Mouse (Mus musculus) spleen, adult 18-20 months (tissue): ENCODE results near the gene Usp46.

Source experiments
- DNase-seq, 2 experiments: peaks; one replicate each; pipeline ENCODE4 v3.0.0; 2022; ENCODE audit warnings: mixed read lengths in 2 of 2

The Usp46 gene

DNA sequence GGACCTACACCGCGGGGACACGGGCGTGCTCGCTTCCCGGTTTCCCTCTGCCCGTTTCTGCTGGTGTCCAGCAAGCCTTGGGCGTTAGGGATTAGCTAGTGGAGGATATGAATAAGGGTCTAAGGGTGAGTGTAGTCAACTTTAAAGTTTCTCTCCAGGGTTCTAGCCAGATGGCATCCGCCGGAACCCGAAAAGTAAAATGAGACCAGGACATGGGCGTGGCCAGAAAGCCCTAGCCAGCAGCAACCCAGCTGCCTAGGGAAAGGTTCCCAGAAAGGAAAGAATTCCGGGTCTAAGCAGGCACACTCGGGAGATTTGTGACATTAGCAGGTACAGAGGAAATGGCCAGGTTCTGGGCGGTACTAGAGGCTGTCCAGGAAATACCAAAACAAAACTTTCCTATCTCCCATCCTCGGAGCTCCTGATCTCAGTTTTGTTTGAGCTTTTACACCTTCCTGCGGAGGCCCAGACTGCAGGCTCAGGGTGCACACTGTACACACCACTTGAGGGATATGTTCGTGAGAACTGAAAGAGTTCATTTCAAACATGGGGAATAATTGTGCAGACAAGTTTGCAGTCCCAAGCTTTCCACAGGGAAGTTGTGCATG lies 587 bp upstream of the Usp46 start:
- peak in 1 of 2 experiments; percentile 46 for DNase-seq

DNA sequence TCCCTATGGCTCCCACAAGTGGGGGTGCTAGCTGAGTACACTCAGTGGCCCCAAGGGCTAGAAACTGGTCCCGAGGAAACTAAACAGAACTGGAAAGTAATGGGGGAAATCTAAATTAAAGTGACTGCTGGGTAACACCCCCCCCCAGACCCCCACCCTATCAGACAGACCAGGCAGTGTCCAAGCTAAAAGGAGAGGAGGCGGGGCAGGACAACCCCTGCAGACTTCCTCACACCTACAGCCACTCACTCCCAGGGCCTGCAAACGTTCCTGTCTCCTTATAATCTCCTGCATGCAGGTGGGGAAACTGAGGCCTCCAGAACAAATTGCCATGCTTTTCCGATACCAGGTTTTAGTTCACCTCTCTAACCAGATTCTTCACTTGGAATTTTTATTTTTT lies 885 bp downstream of the Usp46 start:
- no peak for DNase-seq

GRCm38 (mm10) chr5:74066416-74067115 lies 1.7 kb downstream of the Usp46 start:
- no peak for DNase-seq

DNA sequence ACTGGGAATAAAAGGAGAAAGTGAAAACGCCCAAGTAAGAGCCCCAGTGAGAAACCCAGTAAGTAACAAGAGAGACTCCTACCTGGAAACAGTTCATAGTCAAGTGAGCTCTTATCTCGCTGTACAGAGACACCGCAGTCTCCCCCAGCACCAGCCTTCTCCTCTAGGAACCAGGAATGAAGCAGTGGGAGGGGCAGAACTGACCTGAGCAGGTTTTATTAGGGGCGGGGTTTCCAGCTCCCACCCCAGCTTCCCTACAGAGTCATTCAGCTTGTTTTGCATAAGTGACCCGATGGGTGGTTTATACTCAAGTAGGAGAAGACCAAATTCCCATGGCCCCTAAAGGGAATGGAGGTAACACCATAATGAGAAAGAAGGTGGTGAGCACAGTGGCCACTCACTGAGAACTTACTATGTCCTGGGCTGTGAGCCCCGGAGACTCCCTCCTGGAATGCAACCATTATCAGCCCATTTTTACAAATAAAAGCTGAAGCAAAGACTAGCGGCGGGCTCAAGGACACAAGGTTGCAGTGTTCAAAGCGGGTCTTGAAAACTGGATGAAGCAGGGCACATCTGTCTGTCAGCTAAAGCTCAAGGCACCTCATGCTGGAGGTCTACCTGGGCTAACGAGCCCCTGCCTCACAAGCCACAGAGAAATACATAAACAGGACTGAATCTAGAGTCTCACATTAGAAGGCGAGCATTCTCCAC lies 2.5 kb downstream of the Usp46 start:
- DNase-seq = no peak

DNA sequence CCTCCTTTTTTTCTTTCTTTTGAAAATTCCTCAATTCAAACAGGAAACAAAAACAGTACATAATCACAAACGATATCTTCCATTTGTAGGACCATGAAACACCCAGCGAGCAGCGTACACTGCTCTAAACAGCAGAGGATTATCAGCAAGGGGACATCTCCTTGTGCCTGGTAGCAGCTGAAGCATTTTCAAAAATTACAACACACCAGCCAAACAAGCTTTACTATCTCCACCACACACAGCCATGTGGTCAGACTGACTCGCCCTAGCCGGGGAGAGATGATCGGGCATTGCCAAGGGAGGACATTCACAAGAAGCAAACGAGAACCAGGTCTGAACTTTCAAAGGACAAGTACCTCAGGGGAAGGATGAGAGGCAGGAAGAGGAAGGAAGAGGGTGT lies 3.4 kb downstream of the Usp46 start:
- no peak for DNase-seq

- no peak for DNase-seq
Observed at GRCm38 (mm10) chr5:74063226-74063747, 4.9 kb downstream of the Usp46 start.

DNA sequence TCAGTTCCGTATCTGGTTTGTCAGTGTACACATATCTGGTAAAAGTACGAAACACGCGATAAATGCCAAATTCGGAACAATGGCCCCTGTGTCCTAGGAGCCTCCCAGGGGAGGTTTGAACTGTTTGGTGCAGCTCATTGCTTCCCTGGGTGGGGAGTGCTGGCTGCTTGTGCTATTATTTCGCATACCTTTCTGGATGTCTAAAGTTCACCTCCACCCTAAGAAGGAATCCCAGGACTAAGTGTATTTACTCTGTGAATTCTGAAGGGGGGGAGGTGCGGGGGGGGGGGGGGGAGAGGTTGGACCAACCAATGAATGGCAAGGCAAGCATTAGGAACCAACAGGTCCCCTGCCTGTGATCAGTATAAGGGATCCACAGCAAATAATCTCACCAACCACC lies 6.0 kb downstream of the Usp46 start:
- no peak for DNase-seq

GRCm38 (mm10) chr5:74061408-74062047 lies 6.7 kb downstream of the Usp46 start:
- DNase-seq = no peak

DNA sequence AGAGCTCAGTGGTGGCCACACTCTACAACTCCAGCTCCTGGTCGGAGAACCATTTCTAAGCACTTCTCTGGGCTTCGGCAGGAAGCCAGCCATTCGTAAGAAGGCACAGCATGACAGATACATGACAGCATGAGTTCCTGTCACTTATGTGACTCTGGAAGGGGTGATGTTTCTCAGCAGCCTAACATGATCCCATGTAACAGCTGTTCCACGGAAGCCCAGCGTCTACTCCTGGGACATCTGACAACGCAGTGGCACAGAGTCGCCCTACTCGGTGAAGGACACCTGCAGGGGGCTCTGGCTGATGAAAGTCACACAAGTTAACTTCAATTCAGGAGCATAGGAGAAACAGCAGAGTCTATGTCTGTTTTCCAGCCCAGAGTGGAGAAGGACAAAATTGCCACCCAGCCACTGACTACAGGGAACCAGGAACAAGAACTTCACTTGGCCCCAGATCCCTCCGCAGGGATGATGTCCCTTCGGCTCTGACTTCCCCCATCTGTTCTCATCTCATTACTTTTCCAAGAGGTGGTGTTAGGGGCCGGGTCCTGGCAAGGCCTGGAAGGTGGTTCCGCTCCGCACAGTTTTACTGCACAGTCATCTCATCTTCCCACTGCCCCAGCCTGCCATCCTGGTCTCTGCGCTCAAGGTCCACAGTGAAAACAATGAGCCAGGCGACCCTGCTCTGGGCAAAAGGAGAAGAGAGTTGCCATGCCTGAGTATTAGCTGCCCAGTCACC lies 15.9 kb downstream of the Usp46 start:
- DNase-seq = no peak

GRCm38 (mm10) chr5:74051394-74052170 lies 16.6 kb downstream of the Usp46 start:
- DNase-seq = no peak

DNA sequence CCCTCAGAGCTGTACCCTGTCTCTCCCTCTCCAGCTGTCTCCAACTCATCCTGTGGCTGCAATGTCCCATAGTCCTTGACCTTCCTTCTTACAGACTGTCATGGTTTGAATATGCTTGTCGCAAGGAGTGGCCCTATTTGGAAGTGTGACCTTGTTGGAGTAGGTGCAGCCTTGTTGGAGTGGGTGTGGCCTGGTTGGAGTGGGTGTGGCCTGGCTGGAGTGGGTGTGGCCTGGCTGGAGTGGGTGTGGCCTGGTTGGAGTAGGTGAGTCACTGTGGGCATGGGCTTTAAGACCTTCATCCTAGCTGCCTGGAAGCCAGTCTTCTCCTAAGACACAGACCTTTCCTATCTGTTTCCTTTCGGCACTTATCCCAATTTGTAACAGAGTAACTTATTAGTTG lies 17.3 kb downstream of the Usp46 start:
- DNase-seq = no peak

GRCm38 (mm10) chr5:74048846-74049495 lies 19.3 kb downstream of the Usp46 start:
- no peak for DNase-seq

GRCm38 (mm10) chr5:74044591-74044990 lies 23.6 kb downstream of the Usp46 start:
- no peak for DNase-seq

GRCm38 (mm10) chr5:74042796-74043340 lies 25.4 kb downstream of the Usp46 start:
- DNase-seq = no peak

GRCm38 (mm10) chr5:74040541-74040940 lies 27.7 kb downstream of the Usp46 start:
- no peak for DNase-seq

DNA sequence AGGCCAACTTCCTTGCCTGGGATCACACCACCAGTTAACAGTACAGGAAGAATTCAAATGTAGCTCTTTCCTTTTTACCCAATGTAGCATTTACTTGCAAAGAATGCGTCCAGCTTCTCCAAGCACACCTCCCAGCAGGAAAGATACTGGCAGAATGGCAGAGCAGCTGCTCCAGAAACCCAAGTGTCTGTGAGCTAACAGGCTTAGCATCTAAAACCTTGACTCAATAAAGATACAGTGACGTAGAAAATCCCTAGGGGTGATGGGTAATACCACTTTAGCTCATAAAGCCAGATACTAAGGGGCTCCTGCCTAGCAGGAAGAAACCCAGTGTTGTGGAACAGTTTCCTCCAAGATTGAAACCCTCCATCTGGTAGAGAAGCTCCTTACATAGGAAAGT lies 32.8 kb downstream of the Usp46 start:
- no peak for DNase-seq

DNA sequence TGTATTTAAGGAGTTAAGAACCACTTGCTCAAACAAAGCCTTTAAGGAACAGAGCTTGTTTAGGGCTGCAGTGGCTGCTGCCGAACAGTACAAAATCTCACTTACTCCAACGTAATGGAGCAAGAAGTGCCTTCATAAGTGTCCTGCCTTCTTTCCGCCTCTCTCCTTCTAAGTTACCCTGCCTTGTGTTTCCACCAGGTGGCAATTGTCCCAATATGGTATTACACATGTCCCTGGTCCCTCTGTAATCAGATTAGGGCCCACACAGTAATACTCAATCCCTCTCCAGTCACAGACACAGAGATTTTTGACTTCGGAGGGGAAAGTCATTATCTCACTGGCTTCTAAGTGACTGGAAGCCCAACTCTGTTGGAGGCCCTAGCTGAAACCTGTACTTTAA lies 34.1 kb downstream of the Usp46 start:
- DNase-seq = no peak

- DNase-seq = no peak
Observed at GRCm38 (mm10) chr5:74029787-74030186, 38.4 kb downstream of the Usp46 start.

GRCm38 (mm10) chr5:74028691-74029479 lies 39.3 kb downstream of the Usp46 start:
- no peak for DNase-seq

DNA sequence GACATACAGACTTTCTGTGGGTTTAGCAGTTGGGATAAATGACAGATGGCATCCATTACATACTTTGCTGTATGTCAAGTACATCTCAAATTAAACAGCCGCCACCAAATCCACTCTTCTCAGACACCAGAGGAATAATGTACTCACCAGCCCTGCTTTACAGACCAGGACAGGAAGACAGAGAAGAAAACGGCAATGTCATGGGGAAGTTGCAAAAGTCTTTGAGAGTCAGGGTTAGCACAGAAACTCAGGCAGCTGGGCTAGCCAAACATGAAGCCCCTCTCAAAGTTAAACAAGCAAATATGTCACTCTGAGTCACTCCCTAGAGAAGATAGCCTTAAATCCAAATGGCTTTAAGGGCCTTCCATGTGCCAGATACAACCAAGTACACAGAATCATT lies 40.0 kb downstream of the Usp46 start:
- DNase-seq = no peak
